Mouse (Mus musculus) heart, embryonic 12.5 days (tissue): ENCODE measurements around the gene Pde3b. TPM values are rescaled to one million over a fixed set of nuclear protein-coding genes. Genes with fewer than 3 reads are reported as not detected.

ENCODE experiments used
- ATAC-seq: fragments of 200-750 bp; cut with Nextera tagmentation; 2 replicates; pipeline ENCODE4 v1.8.0; 2017; ENCODE audit warnings: moderate TSS enrichment, moderate library complexity; ENCODE audit not compliant: insufficient number of reproducible peaks, low FRiP score
- H3K27ac ChIP-seq: fragments of 300-500 bp; sonication (generic); 2 replicates; pipeline ENCODE4 v1.5.1; 2016; ENCODE audit warnings: mild to moderate bottlenecking, moderate library complexity; ENCODE audit not compliant: poor library complexity, severe bottlenecking
- H3K27me3 ChIP-seq: fragments of 300-500 bp; sonication (generic); replicated peaks from 2 replicates; pipeline ENCODE4 v1.6.1; 2016; ENCODE audit warnings: mild to moderate bottlenecking, moderate library complexity
- H3K36me3 ChIP-seq: fragments of 300-500 bp; sonication (generic); 2 replicates; pipeline ENCODE4 v1.6.1; 2016; ENCODE audit warnings: mild to moderate bottlenecking, moderate library complexity
- H3K4me1 ChIP-seq: fragments of 300-500 bp; sonication (generic); replicated peaks from 2 replicates; pipeline ENCODE4 v1.6.1; 2016; ENCODE audit warnings: mild to moderate bottlenecking
- H3K4me2 ChIP-seq: fragments of 300-500 bp; sonication (generic); 2 replicates; pipeline ENCODE4 v1.6.1; 2016; ENCODE audit warnings: mild to moderate bottlenecking, moderate library complexity
- H3K4me3 ChIP-seq: fragments of 300-500 bp; sonication (generic); 2 replicates; pipeline ENCODE4 v1.5.1; 2016; ENCODE audit warnings: mild to moderate bottlenecking
- H3K9ac ChIP-seq: fragments of 300-500 bp; sonication (generic); 2 replicates; pipeline ENCODE4 v1.6.1; 2016; ENCODE audit warnings: mild to moderate bottlenecking, moderate library complexity
- H3K9me3 ChIP-seq: fragments of 300-500 bp; sonication (generic); replicated peaks from 2 replicates; pipeline ENCODE4 v1.6.1; 2016; ENCODE audit warnings: mild to moderate bottlenecking, moderate library complexity
- WGBS: fragments of 180-500 bp; shearing (Covaris S2); methylation state at CpG from one replicate; pipeline ENCODE4 v1.1.7; 2016; 5-methylcytosine and 5-hydroxymethylcytosine counted together
- polyA plus RNA-seq: library from polyadenylated mRNA; unstranded; fragments of >200 nt; fragmentation: Nextera tagmentation; extraction: Ambion mirVana; gene quantifications from 2 replicates; pipeline ENCODE4 v1.2.1, GENCODE M21; 2016

Pde3b gene
- polyA plus RNA-seq, 1 experiment from 2014 or later = 7.3 TPM

- no peak for ATAC-seq
- WGBS = 69% methylated on average over 4 of the region's 4 CpGs
Observed at GRCm38 (mm10) chr7:114479779-114480178, 64.7 kb downstream of the Pde3b start.

GRCm38 (mm10) chr7:114480196-114480989 is 65.3 kb downstream of the Pde3b start:
- no peak overlapping the region for H3K9ac ChIP-seq
- no peak overlapping the region for H3K27ac ChIP-seq
- no peak for ATAC-seq
- WGBS = 76% methylated on average over 6 of the region's 6 CpGs
- H3K9me3 ChIP-seq = no peaks in the 10 kb centered on the region
- H3K4me3 ChIP-seq = no peak overlapping the region
- H3K36me3 ChIP-seq = no peaks in the 10 kb centered on the region
- H3K4me2 ChIP-seq = no peak overlapping the region
- H3K4me1 ChIP-seq = no peaks in the 10 kb centered on the region
- H3K27me3 ChIP-seq = no peaks in the 10 kb centered on the region

More at GRCm38 (mm10) chr7:114479779-114480178, 64.7 kb downstream of the Pde3b start:
- no peak overlapping the region for H3K9ac ChIP-seq
- no peaks in the 10 kb centered on the region for H3K9me3 ChIP-seq
- H3K27me3 ChIP-seq = no peaks in the 10 kb centered on the region
- H3K4me3 ChIP-seq = no peak overlapping the region
- no peaks in the 10 kb centered on the region for H3K4me1 ChIP-seq
- no peak overlapping the region for H3K4me2 ChIP-seq
- H3K27ac ChIP-seq = no peak overlapping the region
- no peaks in the 10 kb centered on the region for H3K36me3 ChIP-seq

- ATAC-seq = no peak
- 51% methylated on average over 1 of the region's 1 CpGs for WGBS
- H3K4me1 ChIP-seq = no peaks in the 10 kb centered on the region
- H3K27ac ChIP-seq = no peak overlapping the region
- H3K9me3 ChIP-seq = no peaks in the 10 kb centered on the region
- no peak overlapping the region for H3K4me2 ChIP-seq
- H3K9ac ChIP-seq = no peak overlapping the region
- H3K27me3 ChIP-seq = no peaks in the 10 kb centered on the region
- H3K36me3 ChIP-seq = no peaks in the 10 kb centered on the region
- no peak overlapping the region for H3K4me3 ChIP-seq
Observed at GRCm38 (mm10) chr7:114481008-114481407, 65.9 kb downstream of the Pde3b start.

- H3K4me3 ChIP-seq = no peak overlapping the region
- no peaks in the 10 kb centered on the region for H3K4me1 ChIP-seq
- WGBS = 85% methylated on average over 2 of the region's 2 CpGs
- H3K4me2 ChIP-seq = no peak overlapping the region
- H3K9me3 ChIP-seq = no peaks in the 10 kb centered on the region
- H3K27me3 ChIP-seq = no peaks in the 10 kb centered on the region
- no peaks in the 10 kb centered on the region for H3K36me3 ChIP-seq
- no peak overlapping the region for H3K27ac ChIP-seq
- no peak for ATAC-seq
- H3K9ac ChIP-seq = no peak overlapping the region
Observed at GRCm38 (mm10) chr7:114481429-114481931, 66.4 kb downstream of the Pde3b start.

- no peak for ATAC-seq
- H3K27me3 ChIP-seq = no peaks in the 10 kb centered on the region
- no peaks in the 10 kb centered on the region for H3K36me3 ChIP-seq
- no peaks in the 10 kb centered on the region for H3K9me3 ChIP-seq
- H3K9ac ChIP-seq = no peak overlapping the region
- no peak overlapping the region for H3K27ac ChIP-seq
- H3K4me1 ChIP-seq = no peaks in the 10 kb centered on the region
- no peak overlapping the region for H3K4me2 ChIP-seq
- H3K4me3 ChIP-seq = no peak overlapping the region
Observed at GRCm38 (mm10) chr7:114492540-114492939, 77.5 kb downstream of the Pde3b start.

GRCm38 (mm10) chr7:114494033-114494432 is 79.0 kb downstream of the Pde3b start:
- H3K9ac ChIP-seq = no peak overlapping the region
- 82% methylated on average over 5 of the region's 5 CpGs for WGBS
- no peak for ATAC-seq

GRCm38 (mm10) chr7:114499293-114499692 is 84.2 kb downstream of the Pde3b start:
- 74% methylated on average over 1 of the region's 1 CpGs for WGBS

More at GRCm38 (mm10) chr7:114494033-114494432, 79.0 kb downstream of the Pde3b start:
- no peak overlapping the region for H3K4me3 ChIP-seq
- H3K4me2 ChIP-seq = no peak overlapping the region
- no peaks in the 10 kb centered on the region for H3K9me3 ChIP-seq
- no peaks in the 10 kb centered on the region for H3K27me3 ChIP-seq
- H3K36me3 ChIP-seq = no peaks in the 10 kb centered on the region
- no peak overlapping the region for H3K27ac ChIP-seq
- H3K4me1 ChIP-seq = no peaks in the 10 kb centered on the region

GRCm38 (mm10) chr7:114508879-114509278 is 93.8 kb downstream of the Pde3b start:
- Histone ChIP-seq H3K4me1 (no peaks in the 10 kb centered on the region), H3K27ac (no peak overlapping the region), H3K27me3 (no peaks in the 10 kb centered on the region), H3K4me3 (no peak overlapping the region), H3K9me3 (no peaks in the 10 kb centered on the region), H3K9ac (no peak overlapping the region), H3K36me3 (0 out of 2 replicates have a peak, but pooled peaks cover 5% of the 10 kb centered on the region), H3K4me2 (no peak overlapping the region)
- no peak for ATAC-seq
- WGBS = 75% methylated on average over 2 of the region's 2 CpGs

More at GRCm38 (mm10) chr7:114499293-114499692, 84.2 kb downstream of the Pde3b start:
- Histone ChIP-seq H3K27me3 (no peaks in the 10 kb centered on the region), H3K9ac (no peak overlapping the region), H3K4me1 (no peaks in the 10 kb centered on the region), H3K4me3 (no peak overlapping the region), H3K4me2 (no peak overlapping the region), H3K9me3 (no peaks in the 10 kb centered on the region), H3K27ac (no peak overlapping the region), H3K36me3 (no peaks in the 10 kb centered on the region)
- ATAC-seq = no peak

- no peaks in the 10 kb centered on the region for H3K36me3 ChIP-seq
- no peaks in the 10 kb centered on the region for H3K9me3 ChIP-seq
- ATAC-seq = no peak
- H3K27me3 ChIP-seq = no peaks in the 10 kb centered on the region
- no peak overlapping the region for H3K4me2 ChIP-seq
- H3K4me1 ChIP-seq = no peaks in the 10 kb centered on the region
- no peak overlapping the region for H3K27ac ChIP-seq
- H3K4me3 ChIP-seq = no peak overlapping the region
- H3K9ac ChIP-seq = no peak overlapping the region
- 86% methylated on average over 1 of the region's 1 CpGs for WGBS
Observed at GRCm38 (mm10) chr7:114520122-114520521, 105.0 kb downstream of the Pde3b start.

GRCm38 (mm10) chr7:114526245-114526644 is 111.2 kb downstream of the Pde3b start:
- Histone ChIP-seq H3K27me3 (no peaks in the 10 kb centered on the region), H3K9ac (no peak overlapping the region), H3K4me1 (no peaks in the 10 kb centered on the region), H3K4me3 (no peak overlapping the region), H3K4me2 (no peak overlapping the region), H3K9me3 (no peaks in the 10 kb centered on the region), H3K27ac (no peak overlapping the region), H3K36me3 (no peaks in the 10 kb centered on the region)
- ATAC-seq = no peak
- 66% methylated on average over 1 of the region's 1 CpGs for WGBS

- Histone ChIP-seq H3K27ac (no peak overlapping the region), H3K36me3 (peaks cover 10% of the 10 kb centered on the region), H3K9ac (no peak overlapping the region), H3K4me1 (no peaks in the 10 kb centered on the region), H3K4me3 (no peak overlapping the region), H3K4me2 (no peak overlapping the region), H3K9me3 (no peaks in the 10 kb centered on the region), H3K27me3 (no peaks in the 10 kb centered on the region)
- no peak for ATAC-seq
- 87% methylated on average over 1 of the region's 1 CpGs for WGBS
Observed at GRCm38 (mm10) chr7:114536179-114536578, 121.1 kb downstream of the Pde3b start.
